ENCODE assay signal across 9 mouse cellular contexts in the genomic region with DNA sequence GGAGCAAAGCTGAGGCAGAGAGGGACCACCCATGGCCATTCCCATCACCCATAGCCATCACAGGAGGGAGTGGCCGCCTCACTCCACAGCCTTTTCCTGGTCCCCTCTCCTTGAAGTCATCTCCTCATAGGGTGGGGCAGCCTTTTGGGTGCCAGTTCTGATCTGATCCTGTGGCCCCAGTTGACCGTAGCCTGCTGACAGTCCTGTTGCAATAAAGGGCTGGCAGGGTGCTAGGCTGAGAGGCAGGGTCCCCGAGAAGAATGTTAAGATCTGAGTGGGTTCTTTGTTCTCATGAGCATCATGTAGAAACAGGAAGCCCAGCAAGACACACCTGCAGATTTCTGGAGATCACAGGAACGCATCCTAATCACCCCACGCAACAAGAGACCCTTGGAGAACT. TPM values are rescaled to one million over a fixed set of nuclear protein-coding genes. Genes with fewer than 3 reads are reported as not detected.
DNase-seq lines count a peak whose midpoint lies in the region; ATAC-seq and TF ChIP-seq lines count a peak whose summit lies in the region.
"Had no signal": no experiment of that assay in that cellular context is flagged by ENCODE, and none has a peak within 500 bp of the region (broad histone marks: within the 10 kb centered on the region; RNA-seq: fewer than 3 reads in every experiment).

No protein-coding gene starts in this region.

- peaks cover 66% of the 10 kb centered on the region for H3K4me1 ChIP-seq in megakaryocyte, embryonic 14.5 days
- H3K4me1 ChIP-seq in heart, postnatal 0 days (ENCODE audit: control insufficient read depth, insufficient read depth): peaks cover 5% of the 10 kb centered on the region; the same call in 1 of the 2 replicates
- peaks cover 78% of the 10 kb centered on the region for H3K4me1 ChIP-seq in liver, embryonic 13.5 days (replicated peaks)

- peak overlapping the region; percentile 69 for H3K4me2 ChIP-seq in heart, postnatal 0 days (ENCODE audit: low read depth, low read length)
- H3K4me2 ChIP-seq in liver, embryonic 13.5 days: peak overlapping the region; percentile 92

- peak overlapping the region; percentile 57 for H3K4me3 ChIP-seq in megakaryocyte, embryonic 14.5 days (replicated peaks)
- peak overlapping the region; percentile 60 for H3K4me3 ChIP-seq in heart, postnatal 0 days (ENCODE audit: low read depth, low read length)
- peak overlapping the region; percentile 64 for H3K4me3 ChIP-seq in liver, embryonic 13.5 days (replicated peaks)

- H3K36me3 ChIP-seq in megakaryocyte, embryonic 14.5 days (replicated peaks; ENCODE audit: low read length): no peaks in the 10 kb centered on the region
- no peaks in the 10 kb centered on the region for H3K36me3 ChIP-seq in heart, postnatal 0 days (replicated peaks; ENCODE audit: control insufficient read depth, insufficient read depth, low read length)
- no peaks in the 10 kb centered on the region for H3K36me3 ChIP-seq in liver, embryonic 13.5 days

- H3K9ac ChIP-seq in heart, postnatal 0 days (replicated peaks; ENCODE audit: low read depth, low read length): peak overlapping the region; percentile 76; the same call in 1 of the 2 replicates
- H3K9ac ChIP-seq in liver, embryonic 13.5 days: peak overlapping the region; percentile 82

- no peak for ATAC-seq in megakaryocyte, adult 5-6 weeks (ENCODE audit: poor library complexity, severe bottlenecking)
- ATAC-seq in heart, postnatal 0 days (ENCODE audit: insufficient read depth, low read depth): no peak
- ATAC-seq in liver, embryonic 13.5 days (ENCODE audit: low read depth): no peak
- no peak for ATAC-seq in monocyte, adult 5-6 weeks (replicated peaks; ENCODE audit: insufficient number of reproducible peaks, low FRiP score, low TSS enrichment, poor library complexity, severe bottlenecking)

- H3K27me3 ChIP-seq in megakaryocyte, embryonic 14.5 days (replicated peaks): peaks cover 47% of the 10 kb centered on the region
- 0 out of 2 replicates have a peak, but pooled peaks cover 5% of the 10 kb centered on the region for H3K27me3 ChIP-seq in heart, postnatal 0 days (ENCODE audit: control insufficient read depth, insufficient read depth, low read length)
- H3K27me3 ChIP-seq in liver, embryonic 13.5 days: peaks cover 13% of the 10 kb centered on the region; the same call in 1 of the 2 replicates

- TF ChIP-seq CTCF in heart, postnatal 0 days (IDR thresholded peaks at IDR 0.05; ENCODE audit: low read depth): no peak

- peak overlapping the region; percentile 75 for H3K27ac ChIP-seq in heart, postnatal 0 days (ENCODE audit: low read depth)
- H3K27ac ChIP-seq in liver, embryonic 13.5 days: peak overlapping the region; percentile 86

- TF ChIP-seq EP300 in heart, postnatal 0 days (IDR thresholded peaks at IDR 0.05; ENCODE audit: low read depth): no peak

- WGBS in heart, postnatal 0 days: 61% methylated on average over 5 of the region's 5 CpGs
- 67% methylated on average over 5 of the region's 5 CpGs for WGBS in liver, embryonic 13.5 days (ENCODE audit: insufficient replicate concordance)

- H3K9me3 ChIP-seq in megakaryocyte, embryonic 14.5 days: no peaks in the 10 kb centered on the region
- no peaks in the 10 kb centered on the region for H3K9me3 ChIP-seq in heart, postnatal 0 days (replicated peaks; ENCODE audit: control insufficient read depth, low read length)
- no peaks in the 10 kb centered on the region for H3K9me3 ChIP-seq in liver, embryonic 13.5 days (replicated peaks)

- DNase-seq in heart, postnatal 0 days (ENCODE audit: low spot score): no peak
- no peak for DNase-seq in liver, embryonic 13.5 days
- DNase-seq in skeletal muscle tissue, adult 2 months (ENCODE audit: low read depth, low spot score): peak; percentile 40
- DNase-seq in spleen, postnatal 36 days (ENCODE audit: low spot score in 2 of 2): no peak
- no peak for DNase-seq in cerebellum, adult 18-20 months

RNA-seq across cellular contexts. Expression of gene Hspa12b, which starts 1.1 kb away (rescaled TPM):
- polyA plus RNA-seq in megakaryocyte, embryonic 14.5 days (2012; ENCODE audit: insufficient read depth, low replicate concordance): 0.36 TPM in 1 of 2 replicates, not detected in the other
- not detected in 2 replicates for total RNA-seq in megakaryocyte, adult 5-6 weeks (2015)
- not detected in 2 replicates for total RNA-seq in megakaryocyte, adult 5-6 weeks (2017)
- 17.1 and 29.3 TPM in 2 replicates for total RNA-seq in heart, postnatal 0 days (2014; rRNA removed; ENCODE audit: low replicate concordance)
- 7.2 and 9.0 TPM in 2 replicates for polyA plus RNA-seq in heart, postnatal 0 days (2015; fragmentation: Nextera tagmentation; extraction: Ambion mirVana)
- polyA plus RNA-seq in liver, embryonic 13.5 days (2015; fragmentation: Nextera tagmentation; extraction: Ambion mirVana): 2.1 and 2.2 TPM in 2 replicates
- total RNA-seq in monocyte, adult 5-6 weeks (2017): not detected in 3 replicates

RNA-seq across cellular contexts. Expression of gene Gm11037, which starts 5.1 kb away (rescaled TPM):
- polyA plus RNA-seq in megakaryocyte, embryonic 14.5 days (2012; ENCODE audit: insufficient read depth, low replicate concordance): not detected in 2 replicates
- not detected in 2 replicates for total RNA-seq in megakaryocyte, adult 5-6 weeks (2015)
- not detected in 2 replicates for total RNA-seq in megakaryocyte, adult 5-6 weeks (2017)
- not detected in 2 replicates for total RNA-seq in heart, postnatal 0 days (2014; rRNA removed; ENCODE audit: low replicate concordance)
- not detected in 2 replicates for polyA plus RNA-seq in heart, postnatal 0 days (2015; fragmentation: Nextera tagmentation; extraction: Ambion mirVana)
- polyA plus RNA-seq in liver, embryonic 13.5 days (2015; fragmentation: Nextera tagmentation; extraction: Ambion mirVana): not detected in 2 replicates
- total RNA-seq in monocyte, adult 5-6 weeks (2017): not detected in 3 replicates
- polyA plus RNA-seq: gonadal fat pad, adult 2 months had no signal

RNA-seq across cellular contexts. Expression of gene 1700037H04Rik, which starts 31.7 kb away (rescaled TPM):
- polyA plus RNA-seq in megakaryocyte, embryonic 14.5 days (2012; ENCODE audit: insufficient read depth, low replicate concordance): 322 and 610 TPM in 2 replicates
- total RNA-seq in megakaryocyte, adult 5-6 weeks (2015): 21.5 and 31.3 TPM in 2 replicates
- 15.5 and 22.7 TPM in 2 replicates for total RNA-seq in megakaryocyte, adult 5-6 weeks (2017)
- total RNA-seq in heart, postnatal 0 days (2014; rRNA removed; ENCODE audit: low replicate concordance): 48.3 and 88.8 TPM in 2 replicates
- polyA plus RNA-seq in heart, postnatal 0 days (2015; fragmentation: Nextera tagmentation; extraction: Ambion mirVana): 35.9 and 39.7 TPM in 2 replicates
- 124 and 129 TPM in 2 replicates for polyA plus RNA-seq in liver, embryonic 13.5 days (2015; fragmentation: Nextera tagmentation; extraction: Ambion mirVana)
- 4.0 to 11.8 TPM (median 5.2 TPM) in 3 replicates for total RNA-seq in monocyte, adult 5-6 weeks (2017)

RNA-seq across cellular contexts. Expression of gene Siglec1, which starts 41.6 kb away (rescaled TPM):
- polyA plus RNA-seq in megakaryocyte, embryonic 14.5 days (2012; ENCODE audit: insufficient read depth, low replicate concordance): 7.1 and 11.8 TPM in 2 replicates
- total RNA-seq in megakaryocyte, adult 5-6 weeks (2015): 2.3 and 4.2 TPM in 2 replicates
- 1.1 and 1.5 TPM in 2 replicates for total RNA-seq in megakaryocyte, adult 5-6 weeks (2017)
- 2.2 and 3.4 TPM in 2 replicates for total RNA-seq in heart, postnatal 0 days (2014; rRNA removed; ENCODE audit: low replicate concordance)
- polyA plus RNA-seq in heart, postnatal 0 days (2015; fragmentation: Nextera tagmentation; extraction: Ambion mirVana): 0.20 and 0.27 TPM in 2 replicates
- polyA plus RNA-seq in liver, embryonic 13.5 days (2015; fragmentation: Nextera tagmentation; extraction: Ambion mirVana): 0.49 and 0.56 TPM in 2 replicates
- total RNA-seq in monocyte, adult 5-6 weeks (2017): 0.68 to 0.75 TPM in 2 of 3 replicates, not detected in the other

RNA-seq across cellular contexts. Expression of gene Cenpb, which starts 51.7 kb away (rescaled TPM):
- polyA plus RNA-seq in megakaryocyte, embryonic 14.5 days (2012; ENCODE audit: insufficient read depth, low replicate concordance): 147 and 259 TPM in 2 replicates
- total RNA-seq in megakaryocyte, adult 5-6 weeks (2015): 7.7 and 8.7 TPM in 2 replicates
- 15.6 and 16.8 TPM in 2 replicates for total RNA-seq in megakaryocyte, adult 5-6 weeks (2017)
- 62.9 and 84.8 TPM in 2 replicates for total RNA-seq in heart, postnatal 0 days (2014; rRNA removed; ENCODE audit: low replicate concordance)
- polyA plus RNA-seq in heart, postnatal 0 days (2015; fragmentation: Nextera tagmentation; extraction: Ambion mirVana): 7.1 and 7.8 TPM in 2 replicates
- polyA plus RNA-seq in liver, embryonic 13.5 days (2015; fragmentation: Nextera tagmentation; extraction: Ambion mirVana): 3.5 and 4.5 TPM in 2 replicates
- 12.5 to 17.0 TPM (median 14.0 TPM) in 3 replicates for total RNA-seq in monocyte, adult 5-6 weeks (2017)

Comparison
In these comparisons a context has a peak if more than half of its experiments do, and no peak if none do; other contexts are left out.
1. RNA of gene Hspa12b, which starts 1.1 kb away (total RNA-seq): 17.1 to 29.3 TPM in heart, postnatal 0 days; not detected in megakaryocyte, adult 5-6 weeks and not detected in monocyte, adult 5-6 weeks; every median in the first group is over 10 times any median in the second.
2. Peak in every context shown above with its lines, with median percentiles within 50 percentile points of each other: H3K4me3 ChIP-seq.